Comparison of ENCODE assay signal across 9 mouse cellular contexts in genomic region chr7:47007109-47007780, GRCm38 (mm10). TPM values are rescaled to one million over a fixed set of nuclear protein-coding genes. Genes with fewer than 3 reads are reported as not detected.
DNase-seq lines count a peak whose midpoint lies in the region; ATAC-seq and TF ChIP-seq lines count a peak whose summit lies in the region.
"Had no signal": no experiment of that assay in that cellular context is flagged by ENCODE, and none has a peak within 500 bp of the region (broad histone marks: within the 10 kb centered on the region; RNA-seq: fewer than 3 reads in every experiment).

No protein-coding gene starts in this region.

- H3K27me3 ChIP-seq in kidney, embryonic 14.5 days (ENCODE audit: control insufficient read depth, insufficient read depth, low read length) = no peaks in the 10 kb centered on the region
- no peaks in the 10 kb centered on the region for H3K27me3 ChIP-seq in forebrain, embryonic 16.5 days (replicated peaks; ENCODE audit: control insufficient read depth, insufficient read depth, low read length)
- no peaks in the 10 kb centered on the region for H3K27me3 ChIP-seq in liver, embryonic 12.5 days (replicated peaks)
- no peaks in the 10 kb centered on the region for H3K27me3 ChIP-seq in stomach, embryonic 16.5 days (ENCODE audit: control insufficient read depth, insufficient read depth, low read length)

- WGBS in kidney, embryonic 14.5 days = 16% methylated on average over 21 of the region's 21 CpGs
- 5% methylated on average over 21 of the region's 21 CpGs for WGBS in bone marrow, adult 2 months
- 18% methylated on average over 21 of the region's 21 CpGs for WGBS in forebrain, embryonic 16.5 days
- 16% methylated on average over 21 of the region's 21 CpGs for WGBS in liver, embryonic 12.5 days (ENCODE audit: insufficient replicate concordance)
- 13% methylated on average over 21 of the region's 21 CpGs for WGBS in stomach, embryonic 16.5 days

- peak overlapping the region; percentile 83 for H3K9ac ChIP-seq in kidney, embryonic 14.5 days (ENCODE audit: low read depth, low read length)
- H3K9ac ChIP-seq in forebrain, embryonic 16.5 days (replicated peaks; ENCODE audit: low read depth, low read length) = peak overlapping the region; percentile 78
- peak overlapping the region; percentile 82 for H3K9ac ChIP-seq in liver, embryonic 12.5 days
- peak overlapping the region; percentile 92 for H3K9ac ChIP-seq in stomach, embryonic 16.5 days (ENCODE audit: low read length)

- H3K9me3 ChIP-seq in kidney, embryonic 14.5 days (ENCODE audit: control insufficient read depth, low read length) = no peaks in the 10 kb centered on the region
- no peaks in the 10 kb centered on the region for H3K9me3 ChIP-seq in forebrain, embryonic 16.5 days (ENCODE audit: control insufficient read depth, low read length)
- no peaks in the 10 kb centered on the region for H3K9me3 ChIP-seq in liver, embryonic 12.5 days (replicated peaks)
- H3K9me3 ChIP-seq in stomach, embryonic 16.5 days (replicated peaks; ENCODE audit: control insufficient read depth, low read length) = no peaks in the 10 kb centered on the region

- peak overlapping the region; percentile 90 for H3K27ac ChIP-seq in kidney, embryonic 14.5 days (ENCODE audit: low read depth, low read length)
- H3K27ac ChIP-seq in bone marrow, adult 2 months (ENCODE audit: control insufficient read depth, insufficient read depth, low read depth, low read length, poor library complexity) = peak overlapping the region; percentile 88
- peak overlapping the region; percentile 91 for H3K27ac ChIP-seq in forebrain, embryonic 16.5 days (ENCODE audit: low read length)
- peak overlapping the region; percentile 94 for H3K27ac ChIP-seq in liver, embryonic 12.5 days
- peak overlapping the region; percentile 97 for H3K27ac ChIP-seq in stomach, embryonic 16.5 days (ENCODE audit: low read length)

- H3K4me1 ChIP-seq in kidney, embryonic 14.5 days (ENCODE audit: control insufficient read depth, insufficient read depth, low read length) = peaks cover 7% of the 10 kb centered on the region; the same call in 1 of the 2 replicates
- H3K4me1 ChIP-seq in bone marrow, adult 2 months (ENCODE audit: control insufficient read depth, insufficient read depth, low read length) = peaks cover 3% of the 10 kb centered on the region; the same call in 1 of the 2 replicates
- peaks cover 42% of the 10 kb centered on the region for H3K4me1 ChIP-seq in forebrain, embryonic 16.5 days (replicated peaks; ENCODE audit: control insufficient read depth, insufficient read depth, low read length)
- peaks cover 64% of the 10 kb centered on the region for H3K4me1 ChIP-seq in liver, embryonic 12.5 days
- peaks cover 26% of the 10 kb centered on the region for H3K4me1 ChIP-seq in stomach, embryonic 16.5 days (ENCODE audit: control insufficient read depth, insufficient read depth, low read length)

- no peak for TF ChIP-seq POLR2A in bone marrow, adult 2 months (IDR thresholded peaks at IDR 0.05; ENCODE audit: borderline replicate concordance, control insufficient read depth, low read depth, low read length)

- no peak for DNase-seq in kidney, adult 11 months
- DNase-seq in layer of hippocampus, postnatal 10 days (ENCODE audit: low spot score in 2 of 2) = no peak
- no peak for DNase-seq in layer of hippocampus, postnatal 25 days (ENCODE audit: extremely low spot score in 1 of 2, low spot score in 1 of 2)

- peak overlapping the region; percentile 81 for H3K4me2 ChIP-seq in kidney, embryonic 14.5 days (replicated peaks; ENCODE audit: low read depth, low read length)
- H3K4me2 ChIP-seq in forebrain, embryonic 16.5 days (ENCODE audit: low read length) = peak overlapping the region; percentile 97
- peak overlapping the region; percentile 86 for H3K4me2 ChIP-seq in liver, embryonic 12.5 days
- peak overlapping the region; percentile 89 for H3K4me2 ChIP-seq in stomach, embryonic 16.5 days (ENCODE audit: low read depth, low read length)

- H3K4me3 ChIP-seq in kidney, embryonic 14.5 days (ENCODE audit: low read length) = peak overlapping the region; percentile 81
- peak overlapping the region; percentile 91 for H3K4me3 ChIP-seq in bone marrow, adult 2 months (replicated peaks; ENCODE audit: control insufficient read depth, low read depth, low read length)
- H3K4me3 ChIP-seq in forebrain, embryonic 16.5 days (replicated peaks; ENCODE audit: low read length) = peak overlapping the region; percentile 91
- peak overlapping the region; percentile 79 for H3K4me3 ChIP-seq in liver, embryonic 12.5 days
- H3K4me3 ChIP-seq in stomach, embryonic 16.5 days (replicated peaks; ENCODE audit: low read length) = peak overlapping the region; percentile 90

- no peak for ATAC-seq in kidney, embryonic 14.5 days (ENCODE audit: low FRiP score, low TSS enrichment)
- ATAC-seq in forebrain, embryonic 16.5 days = no peak
- no peak for ATAC-seq in liver, embryonic 12.5 days
- ATAC-seq in stomach, embryonic 16.5 days (ENCODE audit: insufficient read depth, low FRiP score) = no peak

- H3K36me3 ChIP-seq in kidney, embryonic 14.5 days (ENCODE audit: control insufficient read depth, insufficient read depth, low read length) = no peaks in the 10 kb centered on the region
- no peaks in the 10 kb centered on the region for H3K36me3 ChIP-seq in forebrain, embryonic 16.5 days (ENCODE audit: control insufficient read depth, insufficient read depth)
- no peaks in the 10 kb centered on the region for H3K36me3 ChIP-seq in liver, embryonic 12.5 days
- no peaks in the 10 kb centered on the region for H3K36me3 ChIP-seq in stomach, embryonic 16.5 days (ENCODE audit: control insufficient read depth, insufficient read depth, low read length)

- TF ChIP-seq CTCF in bone marrow, adult 2 months (IDR thresholded peaks at IDR 0.05; ENCODE audit: control insufficient read depth, insufficient read depth, low read length) = no peak

RNA-seq across cellular contexts. Expression of gene Spty2d1, which starts 1.0 kb away (rescaled TPM):
- 9.6 and 15.7 TPM in 2 replicates for polyA plus RNA-seq in kidney, embryonic 14.5 days (2014; fragmentation: Nextera tagmentation; extraction: Ambion mirVana)
- polyA plus RNA-seq in bone marrow, adult 2 months (2011; ENCODE audit: insufficient read depth, insufficient read length, low replicate concordance, missing spikeins) = 6.9 and 12.9 TPM in 2 replicates
- 11.2 and 14.3 TPM in 2 replicates for polyA plus RNA-seq in forebrain, embryonic 16.5 days (2015; fragmentation: Nextera tagmentation; extraction: Ambion mirVana)
- polyA plus RNA-seq in liver, embryonic 12.5 days (2016; fragmentation: Nextera tagmentation; extraction: Ambion mirVana) = 16.8 and 17.7 TPM in 2 replicates
- polyA plus RNA-seq in stomach, embryonic 16.5 days (2015; fragmentation: Nextera tagmentation; extraction: Ambion mirVana) = 25.1 and 25.7 TPM in 2 replicates
- 10 to 100 TPM; 11.0 TPM for total RNA-seq in layer of hippocampus, postnatal 10 days (2021)
- total RNA-seq in layer of hippocampus, postnatal 25 days (2021) = 10 to 100 TPM; 14.2 to 15.5 TPM

RNA-seq across cellular contexts. Expression of gene Gm9999, which starts 23.9 kb away (rescaled TPM):
- polyA plus RNA-seq in kidney, embryonic 14.5 days (2014; fragmentation: Nextera tagmentation; extraction: Ambion mirVana) = not detected in 2 replicates
- polyA plus RNA-seq in bone marrow, adult 2 months (2011; ENCODE audit: insufficient read depth, insufficient read length, low replicate concordance, missing spikeins) = not detected in 2 replicates
- polyA plus RNA-seq in forebrain, embryonic 16.5 days (2015; fragmentation: Nextera tagmentation; extraction: Ambion mirVana) = not detected in 2 replicates
- polyA plus RNA-seq in liver, embryonic 12.5 days (2016; fragmentation: Nextera tagmentation; extraction: Ambion mirVana) = not detected in 2 replicates
- polyA plus RNA-seq in stomach, embryonic 16.5 days (2015; fragmentation: Nextera tagmentation; extraction: Ambion mirVana) = not detected in 2 replicates
- not detected for total RNA-seq in layer of hippocampus, postnatal 10 days (2021)
- total RNA-seq in layer of hippocampus, postnatal 25 days (2021) = not detected
- polyA plus RNA-seq: brain, embryonic 14.5 days had no signal

RNA-seq across cellular contexts. Expression of gene Tmem86a, which starts 43.2 kb away (rescaled TPM):
- 18.3 and 22.9 TPM in 2 replicates for polyA plus RNA-seq in kidney, embryonic 14.5 days (2014; fragmentation: Nextera tagmentation; extraction: Ambion mirVana)
- polyA plus RNA-seq in bone marrow, adult 2 months (2011; ENCODE audit: insufficient read depth, insufficient read length, low replicate concordance, missing spikeins) = 7.4 and 12.4 TPM in 2 replicates
- polyA plus RNA-seq in forebrain, embryonic 16.5 days (2015; fragmentation: Nextera tagmentation; extraction: Ambion mirVana) = 27.7 and 27.9 TPM in 2 replicates
- polyA plus RNA-seq in liver, embryonic 12.5 days (2016; fragmentation: Nextera tagmentation; extraction: Ambion mirVana) = 20.2 and 20.3 TPM in 2 replicates
- polyA plus RNA-seq in stomach, embryonic 16.5 days (2015; fragmentation: Nextera tagmentation; extraction: Ambion mirVana) = 27.9 and 29.9 TPM in 2 replicates
- 10 to 100 TPM; 14.7 to 15.5 TPM for total RNA-seq in layer of hippocampus, postnatal 10 days (2021)
- total RNA-seq in layer of hippocampus, postnatal 25 days (2021) = 10 to 100 TPM; 14.1 to 15.2 TPM

RNA-seq across cellular contexts. Expression of gene Uevld, which starts 48.9 kb away (rescaled TPM):
- 10.1 and 13.6 TPM in 2 replicates for polyA plus RNA-seq in kidney, embryonic 14.5 days (2014; fragmentation: Nextera tagmentation; extraction: Ambion mirVana)
- 3.7 and 3.9 TPM in 2 replicates for polyA plus RNA-seq in bone marrow, adult 2 months (2011; ENCODE audit: insufficient read depth, insufficient read length, low replicate concordance, missing spikeins)
- polyA plus RNA-seq in forebrain, embryonic 16.5 days (2015; fragmentation: Nextera tagmentation; extraction: Ambion mirVana) = 7.7 and 8.9 TPM in 2 replicates
- 6.9 and 7.1 TPM in 2 replicates for polyA plus RNA-seq in liver, embryonic 12.5 days (2016; fragmentation: Nextera tagmentation; extraction: Ambion mirVana)
- 11.6 and 12.6 TPM in 2 replicates for polyA plus RNA-seq in stomach, embryonic 16.5 days (2015; fragmentation: Nextera tagmentation; extraction: Ambion mirVana)
- total RNA-seq in layer of hippocampus, postnatal 10 days (2021) = 10 to 100 TPM; 11.4 TPM
- 10 to 100 TPM; 14.1 to 14.7 TPM for total RNA-seq in layer of hippocampus, postnatal 25 days (2021)
